In genomic region chr5:125532191-125532544, GRCm38 (mm10) we compare ENCODE assay signal across 8 mouse cellular contexts. TPM values are rescaled to one million over a fixed set of nuclear protein-coding genes. Genes with fewer than 3 reads are reported as not detected.
DNase-seq lines count a peak whose midpoint lies in the region; ATAC-seq lines count a peak whose summit lies in the region.

No protein-coding gene starts in this region.

- peak overlapping the region; percentile 45 for H3K4me3 ChIP-seq in forebrain, embryonic 11.5 days (ENCODE audit: low read depth, low read length)
- H3K4me3 ChIP-seq in stomach, embryonic 14.5 days (ENCODE audit: low read depth, low read length) = peak overlapping the region; percentile 35

- H3K9ac ChIP-seq in forebrain, embryonic 11.5 days (ENCODE audit: low read length) = peak overlapping the region; percentile 48
- H3K9ac ChIP-seq in stomach, embryonic 14.5 days (replicated peaks; ENCODE audit: low read depth, low read length) = 0 out of 2 replicates have a peak overlapping the region, but pooled peaks have one; percentile 14

- peaks cover 47% of the 10 kb centered on the region for H3K27me3 ChIP-seq in forebrain, embryonic 11.5 days (ENCODE audit: control insufficient read depth, insufficient read depth, low read length)
- peaks cover 50% of the 10 kb centered on the region for H3K27me3 ChIP-seq in stomach, embryonic 14.5 days (ENCODE audit: control insufficient read depth, insufficient read depth, low read length)

- ATAC-seq in forebrain, embryonic 11.5 days (replicated peaks; ENCODE audit: low FRiP score) = peak; percentile 61
- peak; percentile 47; the same call in 1 of the 2 replicates for ATAC-seq in stomach, embryonic 14.5 days (ENCODE audit: insufficient number of reproducible peaks, insufficient read depth, low FRiP score, low read depth)
- ATAC-seq in CD4-positive, CD25-positive, alpha-beta regulatory T cell, adult 4 months = no peak

- 0% methylated on average over 30 of the region's 30 CpGs for WGBS in forebrain, embryonic 11.5 days
- under 1% methylated on average over 30 of the region's 30 CpGs for WGBS in stomach, embryonic 14.5 days

- H3K27ac ChIP-seq in forebrain, embryonic 11.5 days (ENCODE audit: low read depth, low read length) = no peak overlapping the region
- no peak overlapping the region for H3K27ac ChIP-seq in stomach, embryonic 14.5 days (ENCODE audit: low read length)

- H3K36me3 ChIP-seq in forebrain, embryonic 11.5 days (ENCODE audit: control insufficient read depth, insufficient read depth, low read length) = no peaks in the 10 kb centered on the region
- H3K36me3 ChIP-seq in stomach, embryonic 14.5 days (ENCODE audit: control insufficient read depth, insufficient read depth, low read length) = no peaks in the 10 kb centered on the region

- DNase-seq in layer of hippocampus, adult 18-20 months (ENCODE audit: low spot score in 2 of 2) = peak; percentile 65 to 73
- DNase-seq in layer of hippocampus, adult 8-10 months (ENCODE audit: low spot score in 2 of 2) = no peak
- peak; percentile 85 for DNase-seq in forebrain, embryonic 11.5 days (ENCODE audit: low spot score)
- DNase-seq in layer of hippocampus, adult 9-11 months = peak; percentile 67
- DNase-seq in lung, postnatal 14 days = peak; percentile 4
- DNase-seq in adrenal gland, adult 2 months = no peak

- peaks cover 19% of the 10 kb centered on the region for H3K4me1 ChIP-seq in forebrain, embryonic 11.5 days (replicated peaks; ENCODE audit: control insufficient read depth, insufficient read depth, low read length)
- 0 out of 2 replicates have a peak, but pooled peaks cover 4% of the 10 kb centered on the region for H3K4me1 ChIP-seq in stomach, embryonic 14.5 days (ENCODE audit: control insufficient read depth, insufficient read depth, low read length)

- H3K9me3 ChIP-seq in forebrain, embryonic 11.5 days (ENCODE audit: control insufficient read depth, low read length) = no peaks in the 10 kb centered on the region
- H3K9me3 ChIP-seq in stomach, embryonic 14.5 days (ENCODE audit: control insufficient read depth, low read depth, low read length) = no peaks in the 10 kb centered on the region

- peak overlapping the region; percentile 84 for H3K4me2 ChIP-seq in forebrain, embryonic 11.5 days (ENCODE audit: low read depth, low read length, severe bottlenecking)
- H3K4me2 ChIP-seq in stomach, embryonic 14.5 days (replicated peaks; ENCODE audit: low read depth, low read length) = peak overlapping the region; percentile 82

RNA-seq across cellular contexts. Expression of gene Tmem132b, which starts 0.6 kb away (rescaled TPM):
- 100 to 1,000 TPM; 113 to 116 TPM for total RNA-seq in layer of hippocampus, adult 18-20 months (2021)
- total RNA-seq in layer of hippocampus, adult 8-10 months (2022) = 100 to 1,000 TPM; 116 to 122 (median 119) TPM
- 0.67 and 1.0 TPM in 2 replicates for polyA plus RNA-seq in forebrain, embryonic 11.5 days (2014; fragmentation: Nextera tagmentation; extraction: Ambion mirVana)
- polyA plus RNA-seq in stomach, embryonic 14.5 days (2014; fragmentation: Nextera tagmentation; extraction: Ambion mirVana) = 0.36 and 0.62 TPM in 2 replicates
- polyA plus RNA-seq in CD4-positive, CD25-positive, alpha-beta regulatory T cell, adult 4 months (2017; shearing (Covaris generic)) = under 1 TPM in 1 of 2 experiments, not detected in 1; 0.16 TPM
- 1 to 10 TPM; 1.5 to 1.7 TPM for total RNA-seq in adrenal gland, adult 2 months (2021)
- polyA plus RNA-seq in adrenal gland, adult 2 months (2012; rRNA removed) = 0.26 and 1.8 TPM in 2 replicates

RNA-seq across cellular contexts. Expression of gene Aacs, which starts 56.6 kb away (rescaled TPM):
- 10 to 100 TPM; 48.7 to 49.1 TPM for total RNA-seq in layer of hippocampus, adult 18-20 months (2021)
- 10 to 100 TPM; 49.4 to 59.0 (median 51.7) TPM for total RNA-seq in layer of hippocampus, adult 8-10 months (2022)
- 55.4 and 56.6 TPM in 2 replicates for polyA plus RNA-seq in forebrain, embryonic 11.5 days (2014; fragmentation: Nextera tagmentation; extraction: Ambion mirVana)
- polyA plus RNA-seq in stomach, embryonic 14.5 days (2014; fragmentation: Nextera tagmentation; extraction: Ambion mirVana) = 45.6 and 50.9 TPM in 2 replicates
- 10 to 100 TPM; 22.1 to 39.8 TPM for polyA plus RNA-seq in CD4-positive, CD25-positive, alpha-beta regulatory T cell, adult 4 months (2017; shearing (Covaris generic))
- 100 to 1,000 TPM in 1 of 2 experiments, 10 to 100 TPM in 1; 89.4 to 106 TPM for total RNA-seq in adrenal gland, adult 2 months (2021)
- polyA plus RNA-seq in adrenal gland, adult 2 months (2012; rRNA removed) = 199 and 221 TPM in 2 replicates

Comparison
In these comparisons a context has a peak if more than half of its experiments do, and no peak if none do; other contexts are left out.
1. DNase-seq: peak in layer of hippocampus, adult 18-20 months (2 of 2), forebrain, embryonic 11.5 days (single experiment), layer of hippocampus, adult 9-11 months (single experiment) and lung, postnatal 14 days (single experiment); none in layer of hippocampus, adult 8-10 months (0 of 2) and adrenal gland, adult 2 months (single experiment).